Comparison of ENCODE assay signal across 35 mouse cellular contexts in genomic region chr13:29499750-29500149, GRCm38 (mm10).
"Had no signal": no experiment of that assay in that cellular context is flagged by ENCODE, and none has a peak within 500 bp of the region (broad histone marks: within the 10 kb centered on the region; RNA-seq: fewer than 3 reads in every experiment).

No protein-coding gene starts in this region.

- H3K4me2 ChIP-seq: heart, embryonic 11.5 days; heart, embryonic 12.5 days; heart, embryonic 13.5 days; heart, embryonic 15.5 days; hindbrain, embryonic 12.5 days; hindbrain, embryonic 13.5 days; hindbrain, embryonic 14.5 days; hindbrain, embryonic 15.5 days; intestine, embryonic 15.5 days; kidney, embryonic 15.5 days had no signal

- H3K9me3 ChIP-seq: heart, embryonic 10.5 days; heart, embryonic 12.5 days; heart, embryonic 13.5 days; heart, embryonic 15.5 days; hindbrain, embryonic 10.5 days; hindbrain, embryonic 12.5 days; hindbrain, embryonic 13.5 days; hindbrain, embryonic 15.5 days; intestine, embryonic 15.5 days; kidney, embryonic 15.5 days had no signal

- H3K27me3 ChIP-seq: heart, embryonic 12.5 days; heart, embryonic 13.5 days; heart, embryonic 15.5 days; hindbrain, embryonic 12.5 days; hindbrain, embryonic 13.5 days; hindbrain, embryonic 15.5 days; intestine, embryonic 15.5 days; kidney, embryonic 15.5 days had no signal

- H3K36me3 ChIP-seq: heart, embryonic 10.5 days; heart, embryonic 12.5 days; heart, embryonic 13.5 days; heart, embryonic 15.5 days; hindbrain, embryonic 10.5 days; hindbrain, embryonic 12.5 days; hindbrain, embryonic 13.5 days; hindbrain, embryonic 15.5 days; intestine, embryonic 15.5 days; kidney, embryonic 15.5 days had no signal

- ATAC-seq: hindbrain, embryonic 16.5 days; hindbrain, postnatal 0 days; inflammation-experienced regulatory T-cells, adult 6 months; intestine, embryonic 15.5 days; intestine, embryonic 16.5 days; intestine, postnatal 0 days had no signal

- H3K27ac ChIP-seq: heart, embryonic 10.5 days; heart, embryonic 13.5 days; heart, embryonic 15.5 days; hindbrain, embryonic 10.5 days; hindbrain, embryonic 12.5 days; hindbrain, embryonic 13.5 days; hindbrain, embryonic 14.5 days; hindbrain, embryonic 15.5 days; hindbrain, postnatal 0 days; intestine, embryonic 15.5 days; kidney, embryonic 15.5 days; kidney, postnatal 0 days; layer of hippocampus, adult 2 months had no signal

- H3K4me3 ChIP-seq: heart, embryonic 10.5 days; heart, embryonic 12.5 days; heart, embryonic 13.5 days; heart, embryonic 15.5 days; hindbrain, embryonic 10.5 days; hindbrain, embryonic 12.5 days; hindbrain, embryonic 13.5 days; hindbrain, embryonic 15.5 days; intestine, embryonic 15.5 days; kidney, embryonic 15.5 days; layer of hippocampus, adult 2 months had no signal

- DNase-seq: heart, postnatal 10 days; heart, postnatal 14 days; heart, postnatal 36 days; heart, postnatal 4 days; kidney, adult 11 months; kidney, adult 18-20 months; kidney, adult 2 months; kidney, adult 8-10 months; kidney, adult 9 months; kidney, postnatal 10 days; kidney, postnatal 14 days; kidney, postnatal 25 days; kidney, postnatal 36 days; kidney, postnatal 4 days; layer of hippocampus, adult 9-11 months; layer of hippocampus, postnatal 36 days had no signal

- H3K9ac ChIP-seq: heart, embryonic 12.5 days; heart, embryonic 13.5 days; heart, embryonic 15.5 days; hindbrain, embryonic 12.5 days; hindbrain, embryonic 13.5 days; hindbrain, embryonic 14.5 days; hindbrain, embryonic 15.5 days; intestine, embryonic 15.5 days; kidney, embryonic 15.5 days had no signal
